Comparison of ENCODE assay signal across 15 mouse cellular contexts in the genomic region with DNA sequence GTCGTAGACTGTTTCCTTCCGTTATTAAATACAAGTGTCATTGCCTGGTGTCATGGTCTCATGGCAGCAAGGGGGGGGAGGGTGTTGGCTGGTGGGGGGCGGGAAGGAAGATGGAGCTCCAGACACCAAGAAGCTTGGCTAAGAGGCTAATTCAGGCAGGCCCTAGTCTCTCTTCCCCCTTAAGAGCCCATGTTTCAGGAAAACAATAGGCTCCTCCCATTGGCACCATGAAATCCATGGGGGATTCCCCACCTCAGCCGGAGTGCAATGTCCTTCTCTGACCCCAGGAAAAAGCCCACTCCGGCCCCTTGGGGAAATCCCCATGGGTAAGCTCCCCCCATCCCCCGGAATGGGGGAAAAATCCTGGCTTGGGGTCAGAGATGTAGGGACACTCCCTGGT. TPM values are rescaled to one million over a fixed set of nuclear protein-coding genes. Genes with fewer than 3 reads are reported as not detected.
DNase-seq lines count a peak whose midpoint lies in the region; ATAC-seq lines count a peak whose summit lies in the region.
"Had no signal": no experiment of that assay in that cellular context is flagged by ENCODE, and none has a peak within 500 bp of the region (broad histone marks: within the 10 kb centered on the region; RNA-seq: fewer than 3 reads in every experiment).

No protein-coding gene starts in this region.

- H3K9me3 ChIP-seq in kidney, embryonic 14.5 days (ENCODE audit: control insufficient read depth, low read length) = no peaks in the 10 kb centered on the region
- H3K9me3 ChIP-seq: lung, embryonic 15.5 days had no signal

- no peaks in the 10 kb centered on the region for H3K4me1 ChIP-seq in kidney, embryonic 14.5 days (ENCODE audit: control insufficient read depth, insufficient read depth, low read length)

- H3K4me2 ChIP-seq in kidney, embryonic 14.5 days (replicated peaks; ENCODE audit: low read depth, low read length) = no peak overlapping the region
- H3K4me2 ChIP-seq: lung, embryonic 15.5 days had no signal

- no peaks in the 10 kb centered on the region for H3K36me3 ChIP-seq in kidney, embryonic 14.5 days (ENCODE audit: control insufficient read depth, insufficient read depth, low read length)
- H3K36me3 ChIP-seq: lung, embryonic 15.5 days had no signal

- no peak overlapping the region for H3K27ac ChIP-seq in kidney, embryonic 14.5 days (ENCODE audit: low read depth, low read length)
- H3K27ac ChIP-seq: hindbrain, postnatal 0 days; layer of hippocampus, adult 2 months had no signal

- H3K4me3 ChIP-seq in kidney, embryonic 14.5 days (ENCODE audit: low read length) = no peak overlapping the region
- H3K4me3 ChIP-seq: layer of hippocampus, adult 2 months; lung, embryonic 15.5 days had no signal

- WGBS in kidney, embryonic 14.5 days = 61% methylated on average over 6 of the region's 6 CpGs

- no peak overlapping the region for H3K9ac ChIP-seq in kidney, embryonic 14.5 days (ENCODE audit: low read depth, low read length)
- H3K9ac ChIP-seq: lung, embryonic 15.5 days had no signal

- no peak for ATAC-seq in kidney, embryonic 14.5 days (ENCODE audit: low FRiP score, low TSS enrichment)
- ATAC-seq: hindbrain, postnatal 0 days had no signal

- no peaks in the 10 kb centered on the region for H3K27me3 ChIP-seq in kidney, embryonic 14.5 days (ENCODE audit: control insufficient read depth, insufficient read depth, low read length)
- H3K27me3 ChIP-seq: lung, embryonic 15.5 days had no signal

- DNase-seq in adrenal gland, adult (ENCODE audit: inconsistent age in 2 of 2, low spot score in 1 of 2) = peak; percentile 44 to 67
- DNase-seq in adrenal gland, postnatal 4 days (ENCODE audit: low spot score in 2 of 2) = no peak
- peak; percentile 53 for DNase-seq in kidney, adult 11 months
- peak; percentile 37 to 54 for DNase-seq in kidney, adult 8-10 months
- DNase-seq in lung, postnatal 4 days = peak; percentile 39 to 46
- no peak for DNase-seq in right cerebral cortex, postnatal 14 days
- no peak for DNase-seq in cerebellum, postnatal 4 days (ENCODE audit: low spot score in 2 of 2)
- DNase-seq: cerebellum, postnatal 25 days; liver; midbrain, embryonic 14.5 days had no signal

RNA-seq across cellular contexts. Expression of a gene that starts 40.3 kb away (rescaled TPM):
- total RNA-seq in adrenal gland, postnatal 4 days (2021) = 10 to 100 TPM in 1 of 2 experiments, 1 to 10 TPM in 1; 7.9 to 10.6 TPM
- polyA plus RNA-seq in kidney, embryonic 14.5 days (2014; fragmentation: Nextera tagmentation; extraction: Ambion mirVana) = 1.1 TPM in 2 replicates
- total RNA-seq: hindbrain, postnatal 0 days had no signal
- polyA plus RNA-seq: embryonic facial prominence, embryonic 11.5 days had no signal

RNA-seq across cellular contexts. Expression of a gene that starts 45.8 kb away (rescaled TPM):
- total RNA-seq in adrenal gland, postnatal 4 days (2021) = 1 to 10 TPM in 1 of 2 experiments, under 1 TPM in 1; 0.82 to 1.1 TPM
- 0.44 TPM in 1 of 2 replicates, not detected in the other for polyA plus RNA-seq in kidney, embryonic 14.5 days (2014; fragmentation: Nextera tagmentation; extraction: Ambion mirVana)
- total RNA-seq: hindbrain, postnatal 0 days had no signal
- polyA plus RNA-seq: embryonic facial prominence, embryonic 11.5 days; hindbrain, postnatal 0 days had no signal

RNA-seq across cellular contexts. Expression of a gene that starts 49.0 kb away (rescaled TPM):
- 10 to 100 TPM; 33.6 to 40.2 TPM for total RNA-seq in adrenal gland, postnatal 4 days (2021)
- polyA plus RNA-seq in kidney, embryonic 14.5 days (2014; fragmentation: Nextera tagmentation; extraction: Ambion mirVana) = 9.7 and 13.2 TPM in 2 replicates

Comparison
In these comparisons a context has a peak if more than half of its experiments do, and no peak if none do; other contexts are left out.
1. DNase-seq: peak in adrenal gland, adult (2 of 2), kidney, adult 11 months (single experiment), kidney, adult 8-10 months (2 of 2) and lung, postnatal 4 days (2 of 2); none in adrenal gland, postnatal 4 days (0 of 2), right cerebral cortex, postnatal 14 days (single experiment) and cerebellum, postnatal 4 days (0 of 2).